Mouse (Mus musculus) testis, adult 10 weeks (tissue): ENCODE results near the gene Rit1. TPM values are rescaled to one million over a fixed set of nuclear protein-coding genes. Genes with fewer than 3 reads are reported as not detected.

Experiments
- polyA plus RNA-seq: library from polyadenylated mRNA; stranded (reverse); fragments of 350-450 nt; fragmentation: Illumina TruSeq; extraction: RNeasy Lipid Tissue Mini Kit (QIAGEN cat#74804); gene quantifications from one replicate; pipeline ENCODE4 v1.2.3, GENCODE M21; 2014; ENCODE audit warnings: low read depth, low replicate concordance

Rit1 gene
- 10.2 TPM for polyA plus RNA-seq

DNA sequence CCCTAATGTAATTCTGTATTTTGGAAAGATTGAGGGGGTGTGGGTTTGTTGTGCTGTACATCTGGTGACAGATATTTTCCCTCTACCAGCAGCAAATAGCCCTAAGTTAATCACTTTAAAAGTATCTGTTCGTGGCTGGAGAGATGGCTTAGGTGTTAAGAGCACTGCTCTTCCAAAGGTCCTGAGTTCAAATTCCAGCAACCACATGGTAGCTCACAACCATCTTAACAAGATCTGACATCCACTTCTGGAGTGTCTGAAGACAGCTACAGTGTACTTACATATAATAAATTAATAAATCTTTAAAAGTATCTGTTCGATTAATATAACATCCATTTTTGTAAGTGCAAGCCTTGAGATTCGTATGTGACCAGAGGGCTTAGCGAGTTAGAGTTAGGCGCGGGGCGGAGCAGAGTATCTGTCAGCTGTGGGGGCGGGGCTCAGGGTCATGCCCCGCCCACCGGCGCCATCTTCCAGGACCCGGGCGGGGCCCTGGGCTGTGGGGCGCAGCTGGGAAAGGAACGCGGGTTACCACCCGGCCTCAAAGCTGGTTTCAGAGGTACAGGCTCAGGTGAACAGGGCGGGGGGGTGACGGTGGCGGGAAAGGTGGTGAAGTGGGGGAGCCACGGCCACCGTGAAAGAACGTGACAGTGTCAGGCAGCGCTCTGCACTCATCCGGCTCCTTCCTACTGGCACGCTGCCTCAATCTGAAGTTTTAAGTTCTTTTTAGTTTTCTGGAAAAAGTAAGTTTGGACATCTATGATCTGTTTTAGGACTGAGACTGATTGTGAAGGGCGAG lies at the start of gene Rit1:
TSS of gene Rit1 (plus strand) at position 440 of the 799 bp plus-strand sequence.

DNA sequence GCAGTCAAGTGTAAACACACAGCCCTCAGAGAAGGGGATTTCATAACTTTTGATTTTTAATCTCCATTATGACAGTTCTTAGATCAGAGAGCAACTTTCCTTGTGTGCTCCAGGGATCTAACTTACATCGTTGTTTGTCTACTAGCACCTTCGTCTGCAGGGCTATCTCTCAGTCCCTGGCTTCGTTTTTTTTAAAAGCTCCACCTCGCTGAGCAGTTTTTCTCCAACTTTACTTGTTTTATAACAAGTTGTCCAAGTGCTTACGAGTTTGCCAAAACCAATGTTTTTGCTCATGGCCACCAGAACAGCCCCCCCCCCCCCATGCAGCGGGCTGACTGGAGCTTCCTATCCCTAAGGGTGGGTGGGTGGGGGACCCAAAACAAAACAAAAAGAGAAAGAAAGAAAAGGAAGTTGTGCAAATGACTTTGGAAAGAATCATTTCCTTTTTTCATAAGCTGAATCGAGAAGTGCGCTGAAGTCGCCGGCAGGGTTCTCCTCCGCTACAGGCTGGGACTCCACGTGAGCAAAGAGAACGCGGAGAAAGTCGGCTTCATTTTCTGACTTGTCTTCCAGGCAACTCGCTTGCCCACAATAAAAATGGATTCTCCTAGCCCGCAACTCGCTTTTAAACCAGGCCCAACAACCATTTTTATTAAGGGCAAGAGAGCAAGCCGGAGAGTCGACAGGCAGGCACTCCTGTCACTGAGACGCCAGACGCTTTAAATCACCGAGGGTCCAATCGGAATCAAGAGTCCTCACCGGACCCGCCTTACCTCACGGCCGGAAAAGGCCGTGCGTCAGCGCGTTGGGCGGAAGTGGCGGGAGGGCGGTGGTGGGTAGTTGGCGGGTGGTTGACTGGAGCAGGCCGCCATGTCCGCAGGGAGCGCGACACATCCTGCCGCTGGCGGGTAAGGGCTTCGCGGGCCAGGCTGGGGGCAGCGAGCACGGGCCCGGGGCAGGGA lies 31.4 kb upstream of the Rit1 start, which contains the start of gene Khdc4:
TSS of gene Khdc4 (plus strand) at position 824 of the 962 bp plus-strand sequence.

DNA sequence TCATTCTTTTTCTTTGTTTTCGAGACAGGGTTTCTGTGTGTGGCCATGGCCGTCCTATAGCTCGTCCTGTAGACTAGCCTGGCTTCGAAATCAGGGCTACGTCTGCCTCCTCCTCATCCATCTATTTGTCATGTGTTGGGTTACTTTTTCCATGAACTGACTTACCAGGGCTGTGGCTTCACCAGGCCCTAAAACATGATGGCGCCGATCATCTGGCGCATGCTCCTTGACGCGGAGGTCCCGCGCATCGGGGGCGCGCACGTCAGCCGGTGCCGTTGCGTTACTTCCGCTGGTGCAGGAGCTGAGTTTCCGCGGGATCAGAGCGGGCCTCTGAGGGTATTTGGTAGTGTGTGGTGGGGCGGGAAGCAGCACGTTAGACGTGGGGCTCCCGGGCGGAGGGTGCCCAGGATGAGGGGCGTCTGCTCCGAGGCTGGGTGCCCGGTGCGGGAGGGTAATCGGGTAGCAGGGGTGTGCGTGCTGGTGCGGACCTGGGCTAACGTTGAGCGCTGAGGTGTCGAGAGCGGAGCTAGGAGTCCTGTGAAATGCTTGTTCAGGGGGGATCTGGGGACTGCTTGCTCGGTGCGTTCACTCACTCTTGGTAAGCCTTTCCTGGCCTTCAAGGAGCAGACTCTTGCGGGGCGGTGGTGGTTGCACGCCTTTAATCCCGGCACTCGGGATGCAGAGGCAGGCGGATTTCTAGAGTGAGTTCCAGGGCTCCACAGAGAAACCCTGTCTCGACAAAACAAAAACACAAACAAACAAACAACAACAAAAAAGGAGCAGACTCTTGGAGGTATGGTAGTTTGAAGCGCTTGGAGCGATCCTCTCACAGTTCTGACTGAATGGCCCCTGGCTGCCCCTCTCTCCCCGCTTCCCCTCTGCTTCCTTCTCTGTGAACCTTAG lies 58.6 kb downstream of the Rit1 start, which contains the start of gene Syt11:
TSS of gene Syt11 (minus strand) at position 226 of the 903 bp plus-strand sequence.

Other genes with a start within 250 kb of the Rit1 start
- 0.32 TPM for gene Lmna, start 206.9 kb upstream of the Rit1 start, polyA plus RNA-seq
- gene Mex3a, start 184.4 kb upstream of the Rit1 start, polyA plus RNA-seq: 1.4 TPM
- gene Rab25, start 168.5 kb upstream of the Rit1 start, polyA plus RNA-seq: not detected
- gene Lamtor2, start 163.8 kb upstream of the Rit1 start, polyA plus RNA-seq: 2.0 TPM
- 11.9 TPM for gene Ubqln4, start 163.1 kb upstream of the Rit1 start, polyA plus RNA-seq
- gene Ssr2, start 141.0 kb upstream of the Rit1 start, polyA plus RNA-seq: 32.1 TPM
- 31.6 TPM for gene Arhgef2, start 110.9 kb upstream of the Rit1 start, polyA plus RNA-seq
- gene Rxfp4, start 63.7 kb upstream of the Rit1 start, polyA plus RNA-seq: not detected
- 35.1 TPM for gene Khdc4, start 31.0 kb upstream of the Rit1 start, polyA plus RNA-seq
- gene Syt11, start 58.3 kb downstream of the Rit1 start, polyA plus RNA-seq: 106 TPM
- 14.5 TPM for gene Gon4l, start 118.4 kb downstream of the Rit1 start, polyA plus RNA-seq
- 10.2 TPM for gene Msto1, start 197.2 kb downstream of the Rit1 start, polyA plus RNA-seq
- 25.0 TPM for gene Ash1l, start 233.8 kb downstream of the Rit1 start, polyA plus RNA-seq
- 278 TPM for gene Dap3, start 234.3 kb downstream of the Rit1 start, polyA plus RNA-seq